Mouse (Mus musculus): ENCODE measurements at regions not wholly inside any gene's neighbourhood (a gene's known extent, or its start where the extent isn't known, plus 50 kb on each side); places are given as distances from the start of the nearest gene placed in this dataset.

- no peak for TF ChIP-seq POLR2A (IDR thresholded peaks at IDR 0.05; ENCODE audit: low read depth, low read length)
- TF ChIP-seq CTCF (IDR thresholded peaks at IDR 0.05; ENCODE audit: borderline replicate concordance, insufficient read depth, low read length) = no peak
These were observed 143.1 kb upstream of the N4bp1 start for GRCm38 (mm10) chr8:87028171-87028570.

All from embryonic fibroblast, embryonic 13.5 days (primary cell).